Mouse (Mus musculus) C2C12 (cell line): ENCODE results near the gene Adamts9.

ENCODE experiments used
- CTCF ChIP-seq: IDR thresholded peaks from one replicate; pipeline ENCODE4 v1.5.1; 2011; ENCODE audit not compliant: control insufficient read depth, insufficient read depth, insufficient read length
- MYOG ChIP-seq: IDR thresholded peaks from one replicate; pipeline ENCODE4 v1.6.1; 2011; ENCODE audit not compliant: control insufficient read depth, insufficient read length; ENCODE audit errors: extremely low read depth
- USF1 ChIP-seq: IDR thresholded peaks from one replicate; pipeline ENCODE4 v1.6.1; 2011; ENCODE audit warnings: low read depth, mild to moderate bottlenecking, control low read depth, moderate library complexity

- TF ChIP-seq CTCF (no peak), USF1 (no peak), MYOG (no peak)
Observed at GRCm38 (mm10) chr6:92858721-92859510, 84.4 kb downstream of the Adamts9 start.
